ENCODE assay signal across 8 mouse cellular contexts in genomic region chr16:17234499-17234895, GRCm38 (mm10). TPM values are rescaled to one million over a fixed set of nuclear protein-coding genes. Genes with fewer than 3 reads are reported as not detected.
DNase-seq lines count a peak whose midpoint lies in the region; ATAC-seq and TF ChIP-seq lines count a peak whose summit lies in the region.

No protein-coding gene starts in this region.

- H3K36me3 ChIP-seq in kidney, embryonic 16.5 days (ENCODE audit: insufficient read depth, low read length): no peaks in the 10 kb centered on the region
- no peaks in the 10 kb centered on the region for H3K36me3 ChIP-seq in kidney, adult 2 months (ENCODE audit: control insufficient read depth, insufficient read depth, low read length)
- no peaks in the 10 kb centered on the region for H3K36me3 ChIP-seq in forebrain, postnatal 0 days (ENCODE audit: insufficient read depth)
- H3K36me3 ChIP-seq in stomach, embryonic 15.5 days: no peaks in the 10 kb centered on the region

- no peak for TF ChIP-seq POLR2A in kidney, adult 2 months (IDR thresholded peaks at IDR 0.05; ENCODE audit: low read depth, low read length)

- ATAC-seq in kidney, embryonic 16.5 days (ENCODE audit: low FRiP score, low TSS enrichment): no peak
- no peak for ATAC-seq in forebrain, postnatal 0 days
- no peak for ATAC-seq in stomach, embryonic 15.5 days (ENCODE audit: insufficient read depth, low FRiP score, low read depth)

- intact Hi-C loops in gastrocnemius, postnatal 36 days (cut with DNase I): no loop called here

- TF ChIP-seq CTCF in kidney, adult 2 months (conservative IDR thresholded peaks at IDR 0.05; ENCODE audit: insufficient read depth, insufficient read length, low read depth, low read length): no peak
- TF ChIP-seq CTCF in forebrain, postnatal 0 days (IDR thresholded peaks at IDR 0.05; ENCODE audit: low read depth): no peak

- peak overlapping the region; percentile 91 for H3K4me2 ChIP-seq in kidney, embryonic 16.5 days (replicated peaks; ENCODE audit: low read depth, low read length)
- H3K4me2 ChIP-seq in forebrain, postnatal 0 days (ENCODE audit: low read depth): peak overlapping the region; percentile 84
- H3K4me2 ChIP-seq in stomach, embryonic 15.5 days: peak overlapping the region; percentile 83

- H3K27ac ChIP-seq in kidney, embryonic 16.5 days (ENCODE audit: low read length): peak overlapping the region; percentile 87; the same call in 1 of the 2 replicates
- no peak overlapping the region for H3K27ac ChIP-seq in kidney, adult 2 months (ENCODE audit: insufficient read depth, low read depth, low read length)
- H3K27ac ChIP-seq in forebrain, postnatal 0 days (ENCODE audit: low read depth, low read length): peak overlapping the region; percentile 95
- H3K27ac ChIP-seq in stomach, embryonic 15.5 days: peak overlapping the region; percentile 91

- WGBS in kidney, embryonic 16.5 days: 1% methylated on average over 12 of the region's 12 CpGs
- WGBS in kidney, adult 2 months: 11% methylated on average over 12 of the region's 12 CpGs
- 2% methylated on average over 12 of the region's 12 CpGs for WGBS in forebrain, postnatal 0 days
- WGBS in stomach, embryonic 15.5 days: 0% methylated on average over 12 of the region's 12 CpGs

- no peaks in the 10 kb centered on the region for H3K27me3 ChIP-seq in kidney, embryonic 16.5 days (ENCODE audit: insufficient read depth, low read length)
- H3K27me3 ChIP-seq in kidney, adult 2 months (replicated peaks; ENCODE audit: control insufficient read depth, insufficient read depth, low read length): no peaks in the 10 kb centered on the region
- no peaks in the 10 kb centered on the region for H3K27me3 ChIP-seq in forebrain, postnatal 0 days (ENCODE audit: insufficient read depth, low read length)
- no peaks in the 10 kb centered on the region for H3K27me3 ChIP-seq in stomach, embryonic 15.5 days (replicated peaks)

- peak overlapping the region; percentile 96 for H3K9ac ChIP-seq in kidney, embryonic 16.5 days (replicated peaks; ENCODE audit: low read length)
- peak overlapping the region; percentile 95 for H3K9ac ChIP-seq in forebrain, postnatal 0 days
- H3K9ac ChIP-seq in stomach, embryonic 15.5 days: peak overlapping the region; percentile 83

- peaks cover 37% of the 10 kb centered on the region for H3K4me1 ChIP-seq in kidney, embryonic 16.5 days (ENCODE audit: insufficient read depth, low read length)
- peaks cover 8% of the 10 kb centered on the region; the same call in 1 of the 2 replicates for H3K4me1 ChIP-seq in kidney, adult 2 months (ENCODE audit: control insufficient read depth, insufficient read depth, low read length)
- H3K4me1 ChIP-seq in forebrain, postnatal 0 days (ENCODE audit: insufficient read depth): peaks cover 13% of the 10 kb centered on the region
- H3K4me1 ChIP-seq in stomach, embryonic 15.5 days: peaks cover 30% of the 10 kb centered on the region

- peak overlapping the region; percentile 87 for H3K4me3 ChIP-seq in kidney, embryonic 16.5 days (ENCODE audit: low read length)
- no peak overlapping the region for H3K4me3 ChIP-seq in kidney, adult 2 months (ENCODE audit: insufficient read depth, low read depth, low read length)
- peak overlapping the region; percentile 96 for H3K4me3 ChIP-seq in forebrain, postnatal 0 days (ENCODE audit: low read depth, low read length)
- peak overlapping the region; percentile 95 for H3K4me3 ChIP-seq in stomach, embryonic 15.5 days (replicated peaks)

- DNase-seq in kidney, adult 2 months: no peak
- DNase-seq in cerebellum, adult 18-20 months: peak; percentile 51 to 57
- DNase-seq in forebrain, postnatal 0 days: peak; percentile 41
- peak; percentile 62 to 66 for DNase-seq in kidney, postnatal 4 days
- peak; percentile 34 for DNase-seq in lung, postnatal 36 days
- no peak for DNase-seq in gastrocnemius, postnatal 36 days

- peaks cover 7% of the 10 kb centered on the region; the same call in 1 of the 2 replicates for H3K9me3 ChIP-seq in kidney, embryonic 16.5 days (ENCODE audit: low read length)
- no peaks in the 10 kb centered on the region for H3K9me3 ChIP-seq in forebrain, postnatal 0 days (ENCODE audit: low read length)
- no peaks in the 10 kb centered on the region for H3K9me3 ChIP-seq in stomach, embryonic 15.5 days

RNA-seq across cellular contexts. Expression of gene Hic2, which starts 1.1 kb away (rescaled TPM):
- 4.9 and 5.4 TPM in 2 replicates for polyA plus RNA-seq in kidney, embryonic 16.5 days (2015; fragmentation: Nextera tagmentation; extraction: Ambion mirVana)
- 1.5 and 1.8 TPM in 2 replicates for polyA plus RNA-seq in kidney, adult 2 months (2012; rRNA removed)
- 10.4 and 14.9 TPM in 2 replicates for total RNA-seq in forebrain, postnatal 0 days (2014; rRNA removed)
- polyA plus RNA-seq in forebrain, postnatal 0 days (2015; fragmentation: Nextera tagmentation; extraction: Ambion mirVana): 2.7 and 4.3 TPM in 2 replicates
- polyA plus RNA-seq in stomach, embryonic 15.5 days (2015; fragmentation: Nextera tagmentation; extraction: Ambion mirVana): 4.5 and 6.1 TPM in 2 replicates
- total RNA-seq in gastrocnemius, postnatal 36 days (2021): 1 to 10 TPM; 1.1 to 1.3 TPM

RNA-seq across cellular contexts. Expression of gene Rimbp3, which starts 26.1 kb away (rescaled TPM):
- polyA plus RNA-seq in kidney, embryonic 16.5 days (2015; fragmentation: Nextera tagmentation; extraction: Ambion mirVana): 0.36 and 0.51 TPM in 2 replicates
- polyA plus RNA-seq in kidney, adult 2 months (2012; rRNA removed): 0.05 and 0.08 TPM in 2 replicates
- 3.0 and 3.3 TPM in 2 replicates for total RNA-seq in forebrain, postnatal 0 days (2014; rRNA removed)
- 0.92 and 1.3 TPM in 2 replicates for polyA plus RNA-seq in forebrain, postnatal 0 days (2015; fragmentation: Nextera tagmentation; extraction: Ambion mirVana)
- polyA plus RNA-seq in stomach, embryonic 15.5 days (2015; fragmentation: Nextera tagmentation; extraction: Ambion mirVana): 0.39 and 0.57 TPM in 2 replicates
- not detected for total RNA-seq in gastrocnemius, postnatal 36 days (2021)

RNA-seq across cellular contexts. Expression of gene Ube2l3, which starts 32.0 kb away (rescaled TPM):
- 332 and 350 TPM in 2 replicates for polyA plus RNA-seq in kidney, embryonic 16.5 days (2015; fragmentation: Nextera tagmentation; extraction: Ambion mirVana)
- polyA plus RNA-seq in kidney, adult 2 months (2012; rRNA removed): 64.6 and 73.6 TPM in 2 replicates
- 127 and 136 TPM in 2 replicates for total RNA-seq in forebrain, postnatal 0 days (2014; rRNA removed)
- 330 and 371 TPM in 2 replicates for polyA plus RNA-seq in forebrain, postnatal 0 days (2015; fragmentation: Nextera tagmentation; extraction: Ambion mirVana)
- 314 and 339 TPM in 2 replicates for polyA plus RNA-seq in stomach, embryonic 15.5 days (2015; fragmentation: Nextera tagmentation; extraction: Ambion mirVana)
- 100 to 1,000 TPM; 130 to 135 TPM for total RNA-seq in gastrocnemius, postnatal 36 days (2021)

RNA-seq across cellular contexts. Expression of gene Tmem191c, which starts 41.4 kb away (rescaled TPM):
- 19.2 and 19.4 TPM in 2 replicates for polyA plus RNA-seq in kidney, embryonic 16.5 days (2015; fragmentation: Nextera tagmentation; extraction: Ambion mirVana)
- polyA plus RNA-seq in kidney, adult 2 months (2012; rRNA removed): 7.7 and 8.0 TPM in 2 replicates
- total RNA-seq in forebrain, postnatal 0 days (2014; rRNA removed): 55.2 and 71.0 TPM in 2 replicates
- polyA plus RNA-seq in forebrain, postnatal 0 days (2015; fragmentation: Nextera tagmentation; extraction: Ambion mirVana): 36.2 and 53.5 TPM in 2 replicates
- 18.2 and 19.2 TPM in 2 replicates for polyA plus RNA-seq in stomach, embryonic 15.5 days (2015; fragmentation: Nextera tagmentation; extraction: Ambion mirVana)
- total RNA-seq in gastrocnemius, postnatal 36 days (2021): 1 to 10 TPM in 1 of 2 experiments, under 1 TPM in 1; 0.91 to 1.4 TPM

Comparison
In these comparisons a context has a peak if more than half of its experiments do, and no peak if none do; other contexts are left out.
1. DNase-seq: peak in cerebellum, adult 18-20 months (2 of 2), forebrain, postnatal 0 days (single experiment), kidney, postnatal 4 days (2 of 2) and lung, postnatal 36 days (single experiment); none in kidney, adult 2 months (single experiment) and gastrocnemius, postnatal 36 days (0 of 2).
2. Peak in every context shown above with its lines, with median percentiles within 50 percentile points of each other: H3K4me2 ChIP-seq and H3K9ac ChIP-seq.